Mouse (Mus musculus) ES-E14 (cell line): ENCODE measurements around the gene Grrp1.

ENCODE experiments used
- CHD2 ChIP-seq: IDR thresholded peaks from 2 replicates; pipeline ENCODE4 v1.6.1; 2014; ENCODE audit warnings: mild to moderate bottlenecking, low read depth, low read length, inconsistent platforms
- HCFC1 ChIP-seq: IDR thresholded peaks from 2 replicates; pipeline ENCODE4 v1.6.1; 2012; ENCODE audit warnings: low read length, inconsistent platforms, borderline replicate concordance; ENCODE audit not compliant: insufficient read depth
- MAFK ChIP-seq: IDR thresholded peaks from 2 replicates; pipeline ENCODE4 v1.6.1; 2014; ENCODE audit warnings: mild to moderate bottlenecking, low read depth, low read length, inconsistent platforms; ENCODE audit not compliant: insufficient read depth
- ZC3H11A ChIP-seq: IDR thresholded peaks from 2 replicates; pipeline ENCODE4 v1.6.1; 2012; ENCODE audit warnings: low read depth, mild to moderate bottlenecking, inconsistent platforms, low read length, borderline replicate concordance

DNA sequence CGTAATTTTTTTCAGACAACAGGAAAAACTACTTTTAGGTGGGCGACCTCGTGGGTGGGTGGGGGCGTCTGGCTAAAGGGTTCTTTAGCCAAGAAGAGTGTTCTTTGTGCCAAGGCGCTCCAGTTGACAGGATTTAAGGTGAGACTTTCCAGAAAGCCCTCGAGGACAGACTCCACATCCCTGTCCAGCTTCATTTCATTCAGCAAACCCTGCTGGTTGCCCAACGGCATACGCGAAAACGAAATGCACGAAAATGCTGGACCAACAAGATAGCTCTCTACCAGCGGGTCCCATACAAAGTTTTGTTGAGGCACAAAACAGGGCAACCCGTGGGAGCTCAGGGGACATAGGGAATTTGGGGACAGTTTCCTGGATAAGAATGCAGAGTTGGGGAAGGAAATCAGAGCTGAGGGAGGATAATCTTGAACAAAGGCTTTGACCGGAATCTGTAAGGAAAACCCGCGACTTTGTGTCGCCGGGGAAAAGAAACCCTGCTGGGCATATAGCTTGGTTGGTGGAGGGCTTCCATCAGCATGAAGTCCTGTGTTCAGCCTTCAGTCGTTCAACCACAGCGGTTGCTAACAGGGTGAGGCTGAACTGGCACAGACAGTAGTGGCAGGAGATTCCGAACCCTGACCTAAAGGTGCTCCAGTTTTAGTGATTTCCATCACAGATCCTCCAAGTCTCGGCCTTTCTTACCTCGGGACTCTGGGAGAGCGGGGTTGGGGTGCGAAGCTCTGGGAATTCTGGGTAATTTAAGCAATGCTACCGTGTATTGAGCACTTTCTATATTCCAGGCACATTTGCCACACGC, 3.6 kb downstream of the Grrp1 start:
- TF ChIP-seq MAFK (no peak), CHD2 (no peak), HCFC1 (no peak), ZC3H11A (no peak)
